Mouse (Mus musculus): ENCODE measurements at regions not wholly inside any gene's neighbourhood (a gene's known extent, or its start where the extent isn't known, plus 50 kb on each side); places are given as distances from the start of the nearest gene placed in this dataset.

DNA sequence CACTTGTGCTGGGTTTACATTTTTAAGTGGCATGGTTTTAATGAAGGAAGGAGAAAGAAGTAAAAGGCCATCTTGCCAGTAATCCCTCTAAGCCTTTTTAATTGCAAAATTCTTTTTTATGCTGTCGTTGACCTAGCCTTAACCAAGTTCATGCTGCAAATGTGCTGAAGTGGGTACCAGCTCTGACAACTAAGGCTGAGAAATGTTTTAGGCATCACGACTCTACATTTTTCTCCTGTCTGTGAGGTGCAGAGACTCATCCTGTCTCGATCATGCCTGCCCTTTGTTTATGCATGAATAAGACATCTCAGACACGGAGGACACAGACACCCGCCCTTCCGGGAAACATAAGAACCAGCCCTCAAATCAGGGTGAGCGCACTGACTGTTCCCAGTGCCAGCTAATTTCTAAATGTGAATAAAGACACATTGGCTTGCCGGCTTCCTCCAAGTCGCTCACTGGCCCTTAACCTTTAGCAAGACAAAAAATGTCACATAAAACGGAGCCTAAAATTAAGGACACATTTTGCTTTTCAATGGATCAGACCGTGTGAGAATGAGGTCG is 115.5 kb upstream of the Noct start:
- H3K4me1 ChIP-seq (ENCODE audit: control insufficient read depth in 1 of 2, insufficient read depth in 2 of 2, low read length in 2 of 2) = no peaks in the 10 kb centered on the region
- H3K4me3 ChIP-seq (ENCODE audit: control insufficient read depth in 1 of 2, insufficient read depth in 1 of 2, low read depth in 2 of 2, low read length in 2 of 2) = no peak overlapping the region
- DNase-seq (ENCODE audit: low read depth, low spot score) = no peak
- H3K9ac ChIP-seq (ENCODE audit: control insufficient read depth, low read depth, low read length, poor library complexity, severe bottlenecking) = no peak overlapping the region
- peaks cover 0 to 1% of the 10 kb centered on the region in 2 experiments; a peak in 1 of 4 replicates for H3K27me3 ChIP-seq (ENCODE audit: control insufficient read depth in 1 of 2, insufficient read depth in 2 of 2, low read length in 2 of 2)
- TF ChIP-seq JUND (IDR thresholded peaks at IDR 0.05; ENCODE audit: low read depth, low read length) (no peak), POLR2AphosphoS2 (IDR thresholded peaks at IDR 0.05; ENCODE audit: low read length) (no peak), TCF12 (IDR thresholded peaks at IDR 0.05; ENCODE audit: low read depth, low read length) (no peak), ZNF384 (IDR thresholded peaks at IDR 0.05; ENCODE audit: low read depth, low read length) (no peak), MXI1 (IDR thresholded peaks at IDR 0.05; ENCODE audit: low read depth, low read length) (no peak), MEF2A (IDR thresholded peaks at IDR 0.05; ENCODE audit: extremely low read depth, insufficient replicate concordance, low read depth, low read length, poor library complexity, severe bottlenecking) (no peak), MAZ (IDR thresholded peaks at IDR 0.05; ENCODE audit: low read depth, low read length) (no peak), MYB (IDR thresholded peaks at IDR 0.05; ENCODE audit: low read depth, low read length) (no peak), GABPA (IDR thresholded peaks at IDR 0.05; ENCODE audit: low read depth, low read length) (no peak), MAX (IDR thresholded peaks at IDR 0.05; ENCODE audit: low read length) (no peak), USF1 (IDR thresholded peaks at IDR 0.05; ENCODE audit: low read depth, low read length) (no peak), CHD2 (IDR thresholded peaks at IDR 0.05; ENCODE audit: low read length) (no peak), POLR2AphosphoS5 (IDR thresholded peaks at IDR 0.05; ENCODE audit: borderline replicate concordance, low read depth, low read length) (no peak), USF2 (IDR thresholded peaks at IDR 0.05; ENCODE audit: borderline replicate concordance in 1 of 2, insufficient read depth in 1 of 2, low read depth in 1 of 2, low read length in 2 of 2) (no peak), SMC3 (IDR thresholded peaks at IDR 0.05; ENCODE audit: low read depth, low read length) (no peak), CTCF (IDR thresholded peaks at IDR 0.05 in 2 of 3, conservative IDR thresholded peaks at IDR 0.05 in 1 of 3; ENCODE audit: control insufficient read depth in 1 of 3, insufficient read depth in 1 of 3, low read depth in 2 of 3, low read length in 3 of 3, poor library complexity in 1 of 3, severe bottlenecking in 1 of 3) (no peak)
- no peaks in the 10 kb centered on the region for H3K36me3 ChIP-seq (ENCODE audit: control insufficient read depth in 1 of 2, insufficient read depth in 2 of 2, low read length in 2 of 2)
- no peaks in the 10 kb centered on the region for H3K9me3 ChIP-seq (replicated peaks; ENCODE audit: insufficient read depth, low read length)
- H3K79me2 ChIP-seq (ENCODE audit: control insufficient read depth, insufficient read depth, low read length, poor library complexity) = no peaks in the 10 kb centered on the region
- no peak overlapping the region for H3K27ac ChIP-seq (ENCODE audit: control insufficient read depth, low read depth, low read length)

DNA sequence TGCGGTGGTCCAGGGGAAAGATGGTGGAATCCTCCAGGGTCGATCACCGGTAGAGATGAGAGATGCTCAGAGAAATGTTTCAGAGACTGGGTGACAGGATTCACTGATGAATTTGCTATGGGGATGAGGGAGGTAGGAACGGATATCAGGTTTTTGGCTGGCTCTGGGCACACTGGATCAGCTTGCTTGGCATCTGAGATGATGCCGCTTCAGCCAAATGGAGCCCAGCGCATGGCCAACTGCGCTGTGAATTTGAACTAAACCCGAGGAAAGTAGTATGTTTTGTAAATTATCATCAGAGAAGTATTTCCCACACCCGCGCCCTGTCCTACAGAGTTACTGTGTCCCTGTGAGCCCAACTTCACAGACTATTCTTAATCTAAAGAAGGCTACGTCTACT is 113.0 kb upstream of the Noct start:
- Histone ChIP-seq H3K27me3 (ENCODE audit: control insufficient read depth in 1 of 2, insufficient read depth in 2 of 2, low read length in 2 of 2) (peaks cover 0 to 3% of the 10 kb centered on the region in 2 experiments; a peak in 1 of 4 replicates), H3K36me3 (ENCODE audit: control insufficient read depth in 1 of 2, insufficient read depth in 2 of 2, low read length in 2 of 2) (no peaks in the 10 kb centered on the region), H3K9me3 (replicated peaks; ENCODE audit: insufficient read depth, low read length) (no peaks in the 10 kb centered on the region), H3K79me2 (ENCODE audit: control insufficient read depth, insufficient read depth, low read length, poor library complexity) (no peaks in the 10 kb centered on the region), H3K9ac (ENCODE audit: control insufficient read depth, low read depth, low read length, poor library complexity, severe bottlenecking) (no peak overlapping the region), H3K27ac (ENCODE audit: control insufficient read depth, low read depth, low read length) (no peak overlapping the region), H3K4me3 (ENCODE audit: control insufficient read depth in 1 of 2, insufficient read depth in 1 of 2, low read depth in 2 of 2, low read length in 2 of 2) (no peak overlapping the region), H3K4me1 (ENCODE audit: control insufficient read depth in 1 of 2, insufficient read depth in 2 of 2, low read length in 2 of 2) (no peaks in the 10 kb centered on the region)
- no peak for TF ChIP-seq GATA1 (IDR thresholded peaks at IDR 0.05; ENCODE audit: low read depth, low read length)
- no peak for TF ChIP-seq CHD1 (IDR thresholded peaks at IDR 0.05; ENCODE audit: low read depth, low read length)
- TF ChIP-seq ZC3H11A (IDR thresholded peaks at IDR 0.05; ENCODE audit: low read depth, low read length) = no peak
- TF ChIP-seq POLR2AphosphoS2 (IDR thresholded peaks at IDR 0.05; ENCODE audit: low read length) = no peak
- no peak for TF ChIP-seq SIN3A (IDR thresholded peaks at IDR 0.05; ENCODE audit: low read length)
- TF ChIP-seq ZKSCAN1 (IDR thresholded peaks at IDR 0.05; ENCODE audit: low read depth, low read length) = no peak
- no peak for TF ChIP-seq NELFE (IDR thresholded peaks at IDR 0.05; ENCODE audit: low read depth, low read length)
- no peak for TF ChIP-seq MEF2A (IDR thresholded peaks at IDR 0.05; ENCODE audit: extremely low read depth, insufficient replicate concordance, low read depth, low read length, poor library complexity, severe bottlenecking)
- no peak for TF ChIP-seq UBTF (IDR thresholded peaks at IDR 0.05; ENCODE audit: borderline replicate concordance, insufficient read depth, low read depth, low read length)
- no peak for TF ChIP-seq KAT2A (conservative IDR thresholded peaks at IDR 0.05; ENCODE audit: low read depth, low read length)
- no peak for TF ChIP-seq USF1 (IDR thresholded peaks at IDR 0.05; ENCODE audit: low read depth, low read length)
- TF ChIP-seq GABPA (IDR thresholded peaks at IDR 0.05; ENCODE audit: low read depth, low read length) = no peak
- no peak for TF ChIP-seq ETS1 (IDR thresholded peaks at IDR 0.05; ENCODE audit: low read depth, low read length)
- no peak for TF ChIP-seq POLR2A (IDR thresholded peaks at IDR 0.05; ENCODE audit: control insufficient read depth in 1 of 2, insufficient read depth in 1 of 2, low read depth in 1 of 2, low read length in 2 of 2, poor library complexity in 1 of 2)
- TF ChIP-seq BHLHE40 (IDR thresholded peaks at IDR 0.05; ENCODE audit: borderline replicate concordance, low read depth, low read length) = no peak
- no peak for TF ChIP-seq ZMIZ1 (IDR thresholded peaks at IDR 0.05; ENCODE audit: low read depth, low read length)
- TF ChIP-seq TBP (IDR thresholded peaks at IDR 0.05; ENCODE audit: low read depth, low read length) = no peak
- TF ChIP-seq EP300 (IDR thresholded peaks at IDR 0.05; ENCODE audit: low read depth in 1 of 2, low read length in 2 of 2) = no peak
- no peak for DNase-seq (ENCODE audit: low read depth, low spot score)

Data from MEL (cell line).